26 mouse cellular contexts compared by ENCODE assay signal in the genomic region with DNA sequence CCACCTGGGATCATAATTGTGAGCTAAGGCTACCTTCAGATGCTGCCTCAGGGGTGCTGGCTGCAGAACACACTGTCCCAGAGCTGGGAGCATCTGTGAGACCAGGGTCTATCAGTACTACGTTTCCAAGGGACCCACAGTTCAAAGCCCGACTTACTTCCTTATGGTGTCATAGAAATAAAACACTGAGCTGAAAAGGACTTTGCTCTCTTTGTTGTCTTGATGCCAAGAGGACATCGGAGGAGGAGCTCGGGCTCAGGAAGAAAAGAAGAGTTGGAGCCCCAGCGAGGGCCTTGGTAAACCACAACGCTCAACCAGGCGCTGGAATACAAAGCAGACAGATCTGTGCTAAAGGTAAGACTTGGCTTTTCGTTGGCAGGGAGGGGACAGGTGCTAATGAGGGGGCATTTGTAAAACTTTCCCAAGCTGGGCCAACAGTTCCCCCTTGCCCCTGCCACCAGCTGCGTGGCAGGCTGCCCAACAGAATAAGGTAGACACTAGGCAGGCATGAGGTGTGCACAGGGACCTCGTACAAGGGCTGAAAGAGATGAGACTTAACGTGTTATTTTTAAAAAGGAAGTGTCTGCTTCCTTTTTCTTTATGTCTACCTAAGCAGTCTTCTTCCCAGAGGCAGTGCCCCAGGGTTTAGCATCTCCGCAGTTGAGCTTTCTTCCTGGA. TPM values are rescaled to one million over a fixed set of nuclear protein-coding genes. Genes with fewer than 3 reads are reported as not detected.
A peak's percentile ranks its signal among the peaks of the same experiment; 100 is the strongest.
DNase-seq lines count a peak whose midpoint lies in the region; ATAC-seq and TF ChIP-seq lines count a peak whose summit lies in the region.
"Had no signal": no experiment of that assay in that cellular context is flagged by ENCODE, and none has a peak within 500 bp of the region (broad histone marks: within the 10 kb centered on the region; RNA-seq: fewer than 3 reads in every experiment).

No protein-coding gene starts in this region.

- no peak for ATAC-seq in kidney, embryonic 15.5 days (replicated peaks; ENCODE audit: low FRiP score)
- ATAC-seq in intestine, embryonic 16.5 days: peak; percentile 86
- peak; percentile 64 for ATAC-seq in stomach, postnatal 0 days (ENCODE audit: low FRiP score, low TSS enrichment)
- ATAC-seq in forebrain, embryonic 14.5 days: no peak
- ATAC-seq: forebrain, embryonic 15.5 days; hindbrain, postnatal 0 days; Patski had no signal

- TF ChIP-seq EP300 in stomach, postnatal 0 days (optimal IDR thresholded peaks at IDR 0.05): no peak

- no peaks in the 10 kb centered on the region for H3K36me3 ChIP-seq in kidney, embryonic 15.5 days
- no peaks in the 10 kb centered on the region for H3K36me3 ChIP-seq in intestine, embryonic 16.5 days (ENCODE audit: control insufficient read depth, insufficient read depth, low read length)
- no peaks in the 10 kb centered on the region for H3K36me3 ChIP-seq in stomach, postnatal 0 days (ENCODE audit: control insufficient read depth, insufficient read depth, low read length)
- no peaks in the 10 kb centered on the region for H3K36me3 ChIP-seq in forebrain, embryonic 14.5 days (ENCODE audit: control insufficient read depth, insufficient read depth, low read length)
- H3K36me3 ChIP-seq: embryonic facial prominence, embryonic 15.5 days; forebrain, embryonic 15.5 days; G1E; heart, embryonic 13.5 days had no signal

- intact Hi-C loops in left cerebral cortex, postnatal 14 days (cut with DNase I): loop anchor here (10.0 kb wide), 1 partner anchor 395 kb away; the partner anchor contains the start of gene Gprc5b

- 61% methylated on average over 12 of the region's 12 CpGs for WGBS in kidney, embryonic 15.5 days
- 51% methylated on average over 12 of the region's 12 CpGs for WGBS in intestine, embryonic 16.5 days
- WGBS in stomach, postnatal 0 days: 63% methylated on average over 12 of the region's 12 CpGs
- WGBS in forebrain, embryonic 14.5 days: 50% methylated on average over 12 of the region's 12 CpGs

- no peak for TF ChIP-seq CTCF in stomach, postnatal 0 days (IDR thresholded peaks at IDR 0.05; ENCODE audit: low read depth)

- no peak overlapping the region for H3K4me3 ChIP-seq in kidney, embryonic 15.5 days (replicated peaks)
- H3K4me3 ChIP-seq in intestine, embryonic 16.5 days (ENCODE audit: low read length): peak overlapping the region; percentile 39
- H3K4me3 ChIP-seq in stomach, postnatal 0 days (ENCODE audit: low read depth, low read length): peak overlapping the region; percentile 10; the same call in 1 of the 2 replicates
- no peak overlapping the region for H3K4me3 ChIP-seq in forebrain, embryonic 14.5 days (ENCODE audit: low read depth, low read length)
- H3K4me3 ChIP-seq: embryonic facial prominence, embryonic 15.5 days; forebrain, embryonic 15.5 days; heart, embryonic 13.5 days had no signal

- H3K9ac ChIP-seq in kidney, embryonic 15.5 days: no peak overlapping the region
- H3K9ac ChIP-seq in intestine, embryonic 16.5 days (ENCODE audit: low read depth, low read length): peak overlapping the region; percentile 53
- H3K9ac ChIP-seq in stomach, postnatal 0 days (ENCODE audit: low read length): no peak overlapping the region
- H3K9ac ChIP-seq in forebrain, embryonic 14.5 days (ENCODE audit: low read length): no peak overlapping the region
- H3K9ac ChIP-seq: embryonic facial prominence, embryonic 15.5 days; forebrain, embryonic 15.5 days; heart, embryonic 13.5 days had no signal

- peak; percentile 28 to 44 for DNase-seq in kidney, adult 8-10 months
- DNase-seq in kidney, postnatal 14 days: peak; percentile 46
- DNase-seq in stomach, postnatal 0 days (ENCODE audit: low spot score): peak; percentile 59
- DNase-seq in left cerebral cortex, postnatal 14 days (ENCODE audit: low spot score in 2 of 2): no peak
- DNase-seq in heart, adult 8-10 months (ENCODE audit: low spot score): no peak
- DNase-seq in forebrain, embryonic 14.5 days (ENCODE audit: low spot score): no peak
- DNase-seq: adrenal gland, adult 2 months; B cell, adult 2 months; cerebellum, adult 18-20 months; cerebellum, postnatal 14 days; embryo, embryonic 11 days; gastrocnemius, postnatal 25 days; heart, adult 18-20 months; heart, postnatal 14 days; lung, postnatal 4 days had no signal

- H3K4me1 ChIP-seq in kidney, embryonic 15.5 days: peaks cover 18% of the 10 kb centered on the region
- H3K4me1 ChIP-seq in intestine, embryonic 16.5 days (ENCODE audit: control insufficient read depth, insufficient read depth, low read length): peaks cover 9% of the 10 kb centered on the region
- H3K4me1 ChIP-seq in stomach, postnatal 0 days (replicated peaks; ENCODE audit: control insufficient read depth, insufficient read depth): no peaks in the 10 kb centered on the region; the same call in 1 of the 2 replicates
- H3K4me1 ChIP-seq in forebrain, embryonic 14.5 days (ENCODE audit: control insufficient read depth, insufficient read depth, low read length): peaks cover 9% of the 10 kb centered on the region; the same call in 1 of the 2 replicates

- no peak overlapping the region for H3K4me2 ChIP-seq in kidney, embryonic 15.5 days
- peak overlapping the region; percentile 47 for H3K4me2 ChIP-seq in intestine, embryonic 16.5 days (ENCODE audit: low read depth, low read length)
- H3K4me2 ChIP-seq in stomach, postnatal 0 days (replicated peaks; ENCODE audit: low read depth): peak overlapping the region; percentile 18; the same call in 1 of the 2 replicates
- H3K4me2 ChIP-seq in forebrain, embryonic 14.5 days (ENCODE audit: low read length): no peak overlapping the region
- H3K4me2 ChIP-seq: embryonic facial prominence, embryonic 15.5 days; forebrain, embryonic 15.5 days; heart, embryonic 13.5 days had no signal

- H3K27ac ChIP-seq in kidney, embryonic 15.5 days: no peak overlapping the region
- peak overlapping the region; percentile 79 for H3K27ac ChIP-seq in intestine, embryonic 16.5 days (ENCODE audit: low read length)
- peak overlapping the region; percentile 65 for H3K27ac ChIP-seq in stomach, postnatal 0 days (replicated peaks)
- H3K27ac ChIP-seq in forebrain, embryonic 14.5 days (ENCODE audit: low read depth, low read length): no peak overlapping the region
- H3K27ac ChIP-seq: embryonic facial prominence, embryonic 15.5 days; forebrain, embryonic 15.5 days; heart, embryonic 13.5 days; hindbrain, postnatal 0 days had no signal

- no peaks in the 10 kb centered on the region for H3K9me3 ChIP-seq in kidney, embryonic 15.5 days (replicated peaks)
- H3K9me3 ChIP-seq in intestine, embryonic 16.5 days (ENCODE audit: control insufficient read depth, low read length): no peaks in the 10 kb centered on the region
- H3K9me3 ChIP-seq in stomach, postnatal 0 days (ENCODE audit: control insufficient read depth, low read length): no peaks in the 10 kb centered on the region
- H3K9me3 ChIP-seq in forebrain, embryonic 14.5 days (replicated peaks; ENCODE audit: control insufficient read depth, low read length): no peaks in the 10 kb centered on the region
- H3K9me3 ChIP-seq: embryonic facial prominence, embryonic 15.5 days; forebrain, embryonic 15.5 days; G1E; heart, embryonic 13.5 days had no signal

- peaks cover 36% of the 10 kb centered on the region for H3K27me3 ChIP-seq in kidney, embryonic 15.5 days
- 0 out of 2 replicates have a peak, but pooled peaks cover 3% of the 10 kb centered on the region for H3K27me3 ChIP-seq in intestine, embryonic 16.5 days (replicated peaks; ENCODE audit: control insufficient read depth, insufficient read depth, low read length)
- 0 out of 2 replicates have a peak, but pooled peaks cover 2% of the 10 kb centered on the region for H3K27me3 ChIP-seq in stomach, postnatal 0 days (ENCODE audit: control insufficient read depth, insufficient read depth, low read length)
- H3K27me3 ChIP-seq in forebrain, embryonic 14.5 days (replicated peaks; ENCODE audit: control insufficient read depth, insufficient read depth, low read length): no peaks in the 10 kb centered on the region
- H3K27me3 ChIP-seq: forebrain, embryonic 15.5 days had no signal

RNA-seq across cellular contexts. Expression of gene Tmc5, which starts 3.0 kb away (rescaled TPM):
- 0.13 and 0.37 TPM in 2 replicates for polyA plus RNA-seq in kidney, embryonic 15.5 days (2015; fragmentation: Nextera tagmentation; extraction: Ambion mirVana)
- 17.1 and 22.7 TPM in 2 replicates for polyA plus RNA-seq in intestine, embryonic 16.5 days (2015; fragmentation: Nextera tagmentation; extraction: Ambion mirVana)
- 7.9 and 8.5 TPM in 2 replicates for polyA plus RNA-seq in stomach, postnatal 0 days (2015; fragmentation: Nextera tagmentation; extraction: Ambion mirVana)
- total RNA-seq in left cerebral cortex, postnatal 14 days (2021): under 1 TPM; 0.35 to 0.38 TPM
- under 1 TPM; 0.16 to 0.37 (median 0.22) TPM for total RNA-seq in heart, adult 8-10 months (2022)
- 0.25 and 0.27 TPM in 2 replicates for polyA plus RNA-seq in forebrain, embryonic 14.5 days (2014; fragmentation: Nextera tagmentation; extraction: Ambion mirVana)
- total RNA-seq: adrenal gland, adult 2 months; CH12.LX; neutrophil, adult 5-6 weeks had no signal
- polyA plus RNA-seq: G1E; limb, embryonic 11.5 days; Patski had no signal

RNA-seq across cellular contexts. Expression of gene Tmc7, which starts 15.6 kb away (rescaled TPM):
- polyA plus RNA-seq in kidney, embryonic 15.5 days (2015; fragmentation: Nextera tagmentation; extraction: Ambion mirVana): 1.9 and 2.3 TPM in 2 replicates
- polyA plus RNA-seq in intestine, embryonic 16.5 days (2015; fragmentation: Nextera tagmentation; extraction: Ambion mirVana): 1.7 and 2.3 TPM in 2 replicates
- polyA plus RNA-seq in stomach, postnatal 0 days (2015; fragmentation: Nextera tagmentation; extraction: Ambion mirVana): 5.9 and 7.0 TPM in 2 replicates
- total RNA-seq in left cerebral cortex, postnatal 14 days (2021): 10 to 100 TPM; 18.2 to 22.1 TPM
- total RNA-seq in heart, adult 8-10 months (2022): 1 to 10 TPM; 5.3 to 8.3 (median 7.6) TPM
- polyA plus RNA-seq in forebrain, embryonic 14.5 days (2014; fragmentation: Nextera tagmentation; extraction: Ambion mirVana): 6.9 and 7.6 TPM in 2 replicates
- total RNA-seq: G1E had no signal
- polyA plus RNA-seq: G1E had no signal

Comparison
In these comparisons a context has a peak if more than half of its experiments do, and no peak if none do; other contexts are left out.
1. DNase-seq: peak in kidney, adult 8-10 months (2 of 2), kidney, postnatal 14 days (single experiment) and stomach, postnatal 0 days (single experiment); none in left cerebral cortex, postnatal 14 days (0 of 2), heart, adult 8-10 months (single experiment) and forebrain, embryonic 14.5 days (single experiment).
2. ATAC-seq: peak in intestine, embryonic 16.5 days (single experiment) and stomach, postnatal 0 days (single experiment); none in kidney, embryonic 15.5 days (single experiment) and forebrain, embryonic 14.5 days (single experiment).
3. H3K27ac ChIP-seq: peak in intestine, embryonic 16.5 days (single experiment) and stomach, postnatal 0 days (single experiment); none in kidney, embryonic 15.5 days (single experiment) and forebrain, embryonic 14.5 days (single experiment).
4. H3K4me2 ChIP-seq: peak in intestine, embryonic 16.5 days (single experiment) and stomach, postnatal 0 days (single experiment); none in kidney, embryonic 15.5 days (single experiment) and forebrain, embryonic 14.5 days (single experiment).
5. H3K4me3 ChIP-seq: peak in intestine, embryonic 16.5 days (single experiment) and stomach, postnatal 0 days (single experiment); none in kidney, embryonic 15.5 days (single experiment) and forebrain, embryonic 14.5 days (single experiment).